ENCODE assay signal across 8 mouse cellular contexts in the genomic region with DNA sequence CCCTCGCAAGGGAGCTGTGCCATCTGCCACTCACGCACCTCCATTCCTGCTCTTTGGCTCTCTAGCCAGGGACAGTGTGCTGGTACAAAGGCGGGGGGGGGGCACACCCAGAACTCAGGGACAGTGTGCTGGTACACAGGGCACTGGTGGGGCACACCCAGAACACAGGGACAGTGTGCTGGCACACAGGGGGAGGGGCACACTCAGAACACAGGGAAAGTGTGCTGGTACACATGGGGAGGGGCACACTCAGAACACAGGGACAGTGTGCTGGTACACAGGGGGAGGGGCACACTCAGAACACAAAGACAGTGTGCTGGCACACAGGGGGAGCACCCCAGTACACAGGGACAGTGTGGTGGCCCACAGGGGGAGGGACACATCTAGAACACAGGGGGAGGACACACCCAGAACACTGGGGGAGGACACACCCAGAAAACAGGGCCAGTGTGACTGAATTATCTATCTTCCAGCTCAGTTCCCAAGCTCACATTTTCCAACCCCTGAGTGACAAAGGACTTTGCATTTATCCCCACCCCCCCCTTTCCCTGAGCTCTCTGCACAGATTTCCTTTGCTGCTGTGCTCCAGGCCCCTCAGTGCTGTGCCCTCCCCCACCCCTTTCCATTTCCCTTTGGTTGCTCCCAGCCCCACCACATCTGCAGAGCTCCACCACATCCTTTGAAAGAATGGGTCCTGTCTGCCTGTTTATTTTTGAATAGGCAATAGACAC. TPM values are rescaled to one million over a fixed set of nuclear protein-coding genes. Genes with fewer than 3 reads are reported as not detected.
DNase-seq lines count a peak whose midpoint lies in the region; ATAC-seq and TF ChIP-seq lines count a peak whose summit lies in the region.

No protein-coding gene starts in this region.

- no peaks in the 10 kb centered on the region for H3K36me3 ChIP-seq in kidney, adult 2 months (ENCODE audit: control insufficient read depth, insufficient read depth, low read length)
- H3K36me3 ChIP-seq in embryonic facial prominence, embryonic 12.5 days: no peaks in the 10 kb centered on the region
- H3K36me3 ChIP-seq in hindbrain, postnatal 0 days (ENCODE audit: insufficient read depth, low read length): no peaks in the 10 kb centered on the region
- H3K36me3 ChIP-seq in stomach, postnatal 0 days (ENCODE audit: control insufficient read depth, insufficient read depth, low read length): no peaks in the 10 kb centered on the region

- TF ChIP-seq POLR2A in kidney, adult 2 months (IDR thresholded peaks at IDR 0.05; ENCODE audit: low read depth, low read length): no peak

- peak; percentile 4 for DNase-seq in kidney, adult 2 months
- no peak for DNase-seq in kidney, adult 8-10 months
- no peak for DNase-seq in hindbrain, postnatal 0 days (ENCODE audit: low spot score)
- peak; percentile 62 for DNase-seq in lung, postnatal 10 days
- peak; percentile 20 for DNase-seq in stomach, postnatal 0 days (ENCODE audit: low spot score)
- DNase-seq in natural killer cell, adult 2 months (ENCODE audit: low spot score in 2 of 2): no peak
- DNase-seq in gastrocnemius, postnatal 4 days (ENCODE audit: low spot score in 2 of 2): no peak

- H3K9me3 ChIP-seq in embryonic facial prominence, embryonic 12.5 days: no peaks in the 10 kb centered on the region
- H3K9me3 ChIP-seq in hindbrain, postnatal 0 days (ENCODE audit: low read length): no peaks in the 10 kb centered on the region
- H3K9me3 ChIP-seq in stomach, postnatal 0 days (ENCODE audit: control insufficient read depth, low read length): no peaks in the 10 kb centered on the region

- H3K27me3 ChIP-seq in kidney, adult 2 months (replicated peaks; ENCODE audit: control insufficient read depth, insufficient read depth, low read length): no peaks in the 10 kb centered on the region
- no peaks in the 10 kb centered on the region for H3K27me3 ChIP-seq in embryonic facial prominence, embryonic 12.5 days
- no peaks in the 10 kb centered on the region for H3K27me3 ChIP-seq in hindbrain, postnatal 0 days (ENCODE audit: insufficient read depth, low read length)
- H3K27me3 ChIP-seq in stomach, postnatal 0 days (ENCODE audit: control insufficient read depth, insufficient read depth, low read length): no peaks in the 10 kb centered on the region

- TF ChIP-seq CTCF in kidney, adult 2 months (conservative IDR thresholded peaks at IDR 0.05; ENCODE audit: insufficient read depth, insufficient read length, low read depth, low read length): no peak
- no peak for TF ChIP-seq CTCF in hindbrain, postnatal 0 days (IDR thresholded peaks at IDR 0.05; ENCODE audit: low read depth)
- no peak for TF ChIP-seq CTCF in stomach, postnatal 0 days (IDR thresholded peaks at IDR 0.05; ENCODE audit: low read depth)

- H3K4me2 ChIP-seq in embryonic facial prominence, embryonic 12.5 days (replicated peaks): no peak overlapping the region
- no peak overlapping the region for H3K4me2 ChIP-seq in hindbrain, postnatal 0 days (ENCODE audit: low read depth, low read length)
- no peak overlapping the region for H3K4me2 ChIP-seq in stomach, postnatal 0 days (replicated peaks; ENCODE audit: low read depth)

- WGBS in kidney, adult 2 months: 85% methylated on average over 3 of the region's 3 CpGs
- WGBS in embryonic facial prominence, embryonic 12.5 days: 71% methylated on average over 3 of the region's 3 CpGs
- WGBS in hindbrain, postnatal 0 days: 24% methylated on average over 3 of the region's 3 CpGs
- 79% methylated on average over 3 of the region's 3 CpGs for WGBS in stomach, postnatal 0 days

- no peak overlapping the region for H3K27ac ChIP-seq in kidney, adult 2 months (ENCODE audit: insufficient read depth, low read depth, low read length)
- peak overlapping the region; percentile 73 for H3K27ac ChIP-seq in embryonic facial prominence, embryonic 12.5 days
- H3K27ac ChIP-seq in hindbrain, postnatal 0 days: peak overlapping the region; percentile 58; the same call in 1 of the 2 replicates
- 0 out of 2 replicates have a peak overlapping the region, but pooled peaks have one; percentile 4 for H3K27ac ChIP-seq in stomach, postnatal 0 days (replicated peaks)

- H3K4me3 ChIP-seq in kidney, adult 2 months (ENCODE audit: insufficient read depth, low read depth, low read length): no peak overlapping the region
- no peak overlapping the region for H3K4me3 ChIP-seq in embryonic facial prominence, embryonic 12.5 days
- H3K4me3 ChIP-seq in hindbrain, postnatal 0 days (ENCODE audit: low read length): no peak overlapping the region
- no peak overlapping the region for H3K4me3 ChIP-seq in stomach, postnatal 0 days (ENCODE audit: low read depth, low read length)

- TF ChIP-seq EP300 in stomach, postnatal 0 days (optimal IDR thresholded peaks at IDR 0.05): no peak

- peak; percentile 43; the same call in 1 of the 2 replicates for ATAC-seq in embryonic facial prominence, embryonic 12.5 days (ENCODE audit: insufficient number of reproducible peaks, insufficient read depth, low FRiP score, low TSS enrichment)
- peak; percentile 82 for ATAC-seq in hindbrain, postnatal 0 days
- peak; percentile 54 for ATAC-seq in stomach, postnatal 0 days (ENCODE audit: low FRiP score, low TSS enrichment)

- H3K4me1 ChIP-seq in kidney, adult 2 months (ENCODE audit: control insufficient read depth, insufficient read depth, low read length): no peaks in the 10 kb centered on the region
- H3K4me1 ChIP-seq in embryonic facial prominence, embryonic 12.5 days: peaks cover 41% of the 10 kb centered on the region
- peaks cover 25% of the 10 kb centered on the region for H3K4me1 ChIP-seq in hindbrain, postnatal 0 days (ENCODE audit: insufficient read depth, low read length)
- H3K4me1 ChIP-seq in stomach, postnatal 0 days (replicated peaks; ENCODE audit: control insufficient read depth, insufficient read depth): peaks cover 11% of the 10 kb centered on the region

- H3K9ac ChIP-seq in embryonic facial prominence, embryonic 12.5 days: no peak overlapping the region
- no peak overlapping the region for H3K9ac ChIP-seq in hindbrain, postnatal 0 days (replicated peaks; ENCODE audit: low read length)
- no peak overlapping the region; the same call in 1 of the 2 replicates for H3K9ac ChIP-seq in stomach, postnatal 0 days (ENCODE audit: low read length)

RNA-seq across cellular contexts. Expression of gene Lrrc20, which starts 58.9 kb away (rescaled TPM):
- 4.0 and 4.6 TPM in 2 replicates for polyA plus RNA-seq in kidney, adult 2 months (2012; rRNA removed)
- polyA plus RNA-seq in embryonic facial prominence, embryonic 12.5 days (2016; fragmentation: Nextera tagmentation; extraction: Ambion mirVana): 10.9 and 12.7 TPM in 2 replicates
- 13.5 and 19.6 TPM in 2 replicates for total RNA-seq in hindbrain, postnatal 0 days (2014; rRNA removed)
- polyA plus RNA-seq in hindbrain, postnatal 0 days (2015; fragmentation: Nextera tagmentation; extraction: Ambion mirVana): 9.7 and 10.2 TPM in 2 replicates
- polyA plus RNA-seq in stomach, postnatal 0 days (2015; fragmentation: Nextera tagmentation; extraction: Ambion mirVana): 6.7 and 7.3 TPM in 2 replicates
- 10 to 100 TPM; 41.8 to 44.1 TPM for total RNA-seq in gastrocnemius, postnatal 4 days (2021)

Comparison
In these comparisons a context has a peak if more than half of its experiments do, and no peak if none do; other contexts are left out.
1. DNase-seq: peak in kidney, adult 2 months (single experiment), lung, postnatal 10 days (single experiment) and stomach, postnatal 0 days (single experiment); none in kidney, adult 8-10 months (0 of 2), hindbrain, postnatal 0 days (single experiment), natural killer cell, adult 2 months (0 of 2) and gastrocnemius, postnatal 4 days (0 of 2).
2. Peak in every context shown above with its lines, with median percentiles within 50 percentile points of each other: ATAC-seq.